Mouse (Mus musculus): ENCODE measurements around the gene Lca5l. TPM values are rescaled to one million over a fixed set of nuclear protein-coding genes. Genes with fewer than 3 reads are reported as not detected.

Gene Lca5l
- 1.3 TPM in 2 replicates for polyA plus RNA-seq (2016; fragmentation: Nextera tagmentation; extraction: Ambion mirVana)

DNA sequence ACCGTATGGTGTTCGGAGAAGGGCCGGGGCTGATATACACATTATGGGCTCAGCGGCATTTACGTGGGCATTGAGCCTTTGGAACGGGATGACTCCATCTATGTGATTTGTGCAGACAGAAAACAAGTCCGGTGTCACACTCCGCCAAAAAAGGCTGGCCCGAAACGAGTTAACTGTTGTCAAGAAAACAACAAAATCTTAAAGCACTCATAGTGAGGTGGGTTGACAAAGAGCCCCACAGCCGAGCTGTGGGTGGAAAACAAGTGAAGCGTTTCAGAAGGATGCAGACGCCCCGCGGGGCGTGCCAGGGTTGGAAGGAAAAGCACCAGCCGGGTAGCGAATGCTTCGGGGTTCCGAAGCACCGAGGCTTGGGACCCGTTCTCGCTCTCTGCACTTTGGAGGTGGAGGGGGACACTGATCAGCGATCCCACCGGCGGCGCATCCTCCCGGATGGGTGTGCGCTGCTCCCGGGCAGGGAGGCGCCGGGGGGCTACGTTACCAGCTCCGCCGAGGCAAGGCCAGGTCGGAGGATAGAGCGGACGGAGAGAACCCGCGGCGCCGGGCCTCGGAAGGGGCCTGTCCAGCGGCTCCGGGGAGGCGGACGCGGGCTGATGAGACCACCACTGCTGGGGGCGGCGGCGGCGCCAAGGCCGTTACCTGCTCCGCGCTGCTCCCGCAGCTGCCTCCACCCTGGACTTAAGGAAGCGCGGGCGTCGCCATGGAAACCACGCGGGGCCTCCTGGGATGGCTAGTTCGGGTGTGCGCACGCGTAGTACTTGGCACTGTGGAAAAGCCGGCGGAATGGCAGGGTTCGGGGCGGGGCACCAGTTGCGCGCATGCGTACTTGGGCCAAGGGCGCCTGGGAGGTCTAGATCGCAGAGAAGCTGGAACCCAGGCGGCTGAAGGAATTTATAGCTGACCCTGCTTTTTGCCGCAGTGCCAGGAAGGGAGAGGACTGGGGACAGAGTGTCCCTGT is at the start of gene Lca5l:
Gene Lca5l (minus strand): TSS at position 741 of the 976 bp plus-strand sequence.
- H3K36me3 ChIP-seq: no peaks in the 10 kb centered on the region
- H3K4me3 ChIP-seq: peak within 1 kb of the TSS; percentile 89
- peaks cover 11% of the 10 kb centered on the region; the same call in 1 of the 2 replicates for H3K27me3 ChIP-seq (ENCODE audit: insufficient read depth, poor library complexity, severe bottlenecking)
- peaks cover 10% of the 10 kb centered on the region; the same call in 1 of the 2 replicates for H3K4me1 ChIP-seq
- H3K9me3 ChIP-seq: no peaks in the 10 kb centered on the region
- WGBS: 1% methylated on average over 77 of the region's 77 CpGs
- DNase-seq (ENCODE audit: low spot score): peak; percentile 99
- H3K27ac ChIP-seq: peak within 1 kb of the TSS; percentile 82

DNA sequence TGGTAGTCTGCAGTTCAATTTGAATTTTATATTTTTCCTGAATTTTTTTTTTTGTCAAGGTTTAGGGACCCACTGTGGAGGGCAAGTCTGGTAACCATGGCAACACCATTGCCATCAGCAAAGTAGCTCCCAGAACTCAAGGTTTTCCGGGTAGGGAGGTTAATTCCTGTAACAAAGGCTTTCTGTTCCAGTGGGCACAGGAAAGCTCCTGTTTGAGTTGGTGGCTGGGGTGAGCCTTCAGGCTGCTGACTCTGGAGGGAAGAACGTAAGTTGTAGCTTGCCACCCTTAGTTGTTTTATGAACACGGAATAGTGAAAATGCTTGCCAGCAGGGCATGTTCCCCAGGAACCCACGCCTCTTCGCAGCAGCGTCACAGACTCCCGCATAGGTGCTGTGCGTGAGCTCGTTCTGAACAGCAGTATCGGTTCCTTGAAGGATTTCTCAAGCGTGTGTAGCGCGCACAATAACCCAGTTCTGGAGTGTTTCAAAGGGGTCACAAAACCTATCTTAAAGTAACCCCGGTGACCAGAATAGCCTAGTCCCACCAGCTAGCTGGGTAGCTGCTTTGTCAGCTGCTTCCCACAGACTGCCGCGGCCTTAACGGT is 43.4 kb upstream of the Lca5l start, which contains the start of gene B3galt5:
Gene B3galt5 (plus strand): TSS at position 436 of the 605 bp plus-strand sequence.
- H3K27ac ChIP-seq: no peak within 1 kb of the TSS
- no peaks in the 10 kb centered on the region for H3K9me3 ChIP-seq
- H3K36me3 ChIP-seq: no peaks in the 10 kb centered on the region
- H3K4me3 ChIP-seq: no peak within 1 kb of the TSS
- H3K27me3 ChIP-seq (ENCODE audit: insufficient read depth, poor library complexity, severe bottlenecking): no peaks in the 10 kb centered on the region
- WGBS: 78% methylated on average over 17 of the region's 17 CpGs
- peak; percentile 61 for DNase-seq (ENCODE audit: low spot score)
- H3K4me1 ChIP-seq: no peaks in the 10 kb centered on the region

DNA sequence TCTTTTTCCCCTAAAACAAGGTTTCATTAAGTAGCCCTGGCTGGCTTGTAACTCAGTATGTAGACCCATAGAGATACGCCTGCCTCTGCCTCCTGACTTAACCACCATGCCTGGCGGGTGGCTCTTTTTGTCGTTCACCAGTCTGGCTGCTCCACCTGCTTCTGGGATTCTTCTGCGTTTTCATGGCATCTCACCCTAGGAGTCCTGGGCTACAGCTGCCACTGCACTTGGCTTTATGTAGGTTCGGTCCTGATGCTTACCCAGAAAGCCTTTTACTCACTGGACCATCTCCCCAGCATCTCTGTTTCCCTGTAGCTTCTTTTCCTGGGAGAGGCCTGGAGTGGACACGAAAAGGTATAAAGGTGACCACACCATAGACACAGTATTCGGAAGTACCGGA is 41.9 kb upstream of the Lca5l start:
- no peaks in the 10 kb centered on the region for H3K4me1 ChIP-seq
- no peak overlapping the region for H3K4me3 ChIP-seq
- DNase-seq (ENCODE audit: low spot score): peak; percentile 60
- H3K36me3 ChIP-seq: no peaks in the 10 kb centered on the region
- H3K27me3 ChIP-seq (ENCODE audit: insufficient read depth, poor library complexity, severe bottlenecking): no peaks in the 10 kb centered on the region
- no peaks in the 10 kb centered on the region for H3K9me3 ChIP-seq
- WGBS: 81% methylated on average over 8 of the region's 8 CpGs
- H3K27ac ChIP-seq: no peak overlapping the region

DNA sequence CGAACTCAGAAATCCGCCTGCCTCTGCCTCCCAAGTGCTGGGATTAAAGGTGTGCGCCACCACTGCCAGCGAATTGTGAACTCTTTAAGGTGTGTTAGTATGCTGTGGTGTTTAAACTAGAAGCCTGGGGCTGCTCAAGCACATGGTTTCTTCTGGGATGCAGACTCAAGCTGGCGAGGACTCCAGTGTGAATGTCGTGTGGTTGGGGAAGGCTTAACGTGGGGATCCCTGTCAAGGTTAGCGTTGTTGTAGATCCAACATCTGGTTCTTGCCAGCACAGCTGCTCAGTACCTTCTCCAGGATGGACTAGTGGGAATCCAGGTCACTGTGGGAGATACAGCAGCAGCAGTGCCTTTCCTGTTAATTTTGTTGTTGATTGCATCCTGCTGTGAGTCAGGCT is 39.9 kb upstream of the Lca5l start:
- Histone ChIP-seq H3K27me3 (ENCODE audit: insufficient read depth, poor library complexity, severe bottlenecking) (no peaks in the 10 kb centered on the region), H3K27ac (no peak overlapping the region), H3K9me3 (no peaks in the 10 kb centered on the region), H3K36me3 (peaks cover 15% of the 10 kb centered on the region), H3K4me1 (no peaks in the 10 kb centered on the region; the same call in 1 of the 2 replicates), H3K4me3 (no peak overlapping the region)
- peak; percentile 63 for DNase-seq (ENCODE audit: low spot score)
- 83% methylated on average over 8 of the region's 8 CpGs for WGBS

DNA sequence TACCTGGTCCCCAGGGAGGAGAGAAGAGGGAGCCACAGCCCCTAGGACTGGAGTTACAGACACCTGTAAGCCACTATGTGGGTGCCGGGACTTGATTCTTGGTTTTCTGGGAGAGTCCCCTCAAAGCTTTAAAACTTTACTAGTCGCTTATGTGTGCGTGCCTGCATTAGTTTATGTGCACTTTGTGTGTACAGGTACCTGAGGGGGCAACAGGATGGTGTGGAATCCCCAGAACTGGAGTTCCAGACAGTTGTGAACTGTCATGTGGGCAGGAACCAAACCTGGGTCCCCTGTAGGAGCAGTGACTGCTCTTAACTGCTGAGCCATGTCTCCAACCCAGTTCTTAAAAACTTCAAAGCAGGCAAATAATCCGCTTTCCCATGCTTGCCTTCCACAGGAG is 39.2 kb upstream of the Lca5l start:
- WGBS: 86% methylated on average over 4 of the region's 4 CpGs
- Histone ChIP-seq H3K27me3 (ENCODE audit: insufficient read depth, poor library complexity, severe bottlenecking) (no peaks in the 10 kb centered on the region), H3K4me1 (no peaks in the 10 kb centered on the region; the same call in 1 of the 2 replicates), H3K27ac (no peak overlapping the region), H3K9me3 (no peaks in the 10 kb centered on the region), H3K36me3 (peaks cover 22% of the 10 kb centered on the region), H3K4me3 (no peak overlapping the region)
- peak; percentile 70 for DNase-seq (ENCODE audit: low spot score)

DNA sequence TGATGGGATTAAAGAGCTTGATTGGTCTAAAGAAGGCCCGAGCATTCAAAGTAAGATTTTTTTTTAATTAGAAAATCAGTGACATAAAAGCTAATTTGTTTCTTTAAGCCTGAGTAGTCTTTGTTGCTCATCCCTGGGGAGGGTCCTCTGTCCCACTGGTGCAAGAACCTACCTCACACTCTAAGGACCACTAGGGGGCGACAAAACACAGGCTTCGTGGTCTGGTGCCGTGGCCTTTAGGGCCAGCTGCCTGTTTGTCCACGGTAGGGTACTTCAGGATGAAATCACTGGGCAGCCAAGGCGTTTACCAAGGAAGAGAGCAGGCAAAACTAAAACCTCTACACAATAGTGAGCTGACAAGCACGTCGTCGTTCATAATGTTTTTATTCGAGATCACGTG is 38.3 kb upstream of the Lca5l start:
- no peaks in the 10 kb centered on the region; the same call in 1 of the 2 replicates for H3K4me1 ChIP-seq
- WGBS: 30% methylated on average over 11 of the region's 11 CpGs
- no peak overlapping the region for H3K27ac ChIP-seq
- peaks cover 30% of the 10 kb centered on the region for H3K36me3 ChIP-seq
- H3K9me3 ChIP-seq: no peaks in the 10 kb centered on the region
- DNase-seq (ENCODE audit: low spot score): peak; percentile 87
- no peak overlapping the region for H3K4me3 ChIP-seq
- H3K27me3 ChIP-seq (ENCODE audit: insufficient read depth, poor library complexity, severe bottlenecking): no peaks in the 10 kb centered on the region

DNA sequence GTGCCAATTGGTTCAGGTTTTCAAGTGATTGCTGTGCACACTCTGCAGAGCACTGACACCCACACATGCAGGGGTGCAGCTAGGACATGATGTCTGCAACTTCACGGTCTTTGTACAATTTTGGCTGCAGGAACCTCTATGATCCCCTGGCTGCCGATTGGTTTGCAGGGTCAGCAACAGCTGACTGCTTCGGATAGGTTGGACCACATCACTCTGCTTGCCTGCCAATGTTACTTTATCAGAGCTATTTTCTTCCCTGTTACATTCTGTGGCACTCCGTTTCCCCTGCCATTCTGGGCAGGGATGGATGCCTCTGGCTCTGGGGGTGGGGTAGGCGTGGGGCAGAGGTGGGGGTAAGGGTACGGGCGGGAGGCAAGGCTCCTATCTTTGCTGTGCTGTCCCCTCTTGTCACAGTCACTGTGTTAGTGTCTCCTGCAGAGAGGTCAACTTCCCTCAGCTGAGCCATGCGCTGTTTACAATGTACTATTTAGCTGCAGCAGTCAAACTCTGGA is 37.0 kb upstream of the Lca5l start:
- no peaks in the 10 kb centered on the region for H3K9me3 ChIP-seq
- peak; percentile 51 for DNase-seq (ENCODE audit: low spot score)
- H3K36me3 ChIP-seq: peaks cover 43% of the 10 kb centered on the region
- H3K4me3 ChIP-seq: no peak overlapping the region
- no peaks in the 10 kb centered on the region; the same call in 1 of the 2 replicates for H3K4me1 ChIP-seq
- H3K27ac ChIP-seq: no peak overlapping the region
- WGBS: 57% methylated on average over 8 of the region's 8 CpGs
- no peaks in the 10 kb centered on the region for H3K27me3 ChIP-seq (ENCODE audit: insufficient read depth, poor library complexity, severe bottlenecking)

DNA sequence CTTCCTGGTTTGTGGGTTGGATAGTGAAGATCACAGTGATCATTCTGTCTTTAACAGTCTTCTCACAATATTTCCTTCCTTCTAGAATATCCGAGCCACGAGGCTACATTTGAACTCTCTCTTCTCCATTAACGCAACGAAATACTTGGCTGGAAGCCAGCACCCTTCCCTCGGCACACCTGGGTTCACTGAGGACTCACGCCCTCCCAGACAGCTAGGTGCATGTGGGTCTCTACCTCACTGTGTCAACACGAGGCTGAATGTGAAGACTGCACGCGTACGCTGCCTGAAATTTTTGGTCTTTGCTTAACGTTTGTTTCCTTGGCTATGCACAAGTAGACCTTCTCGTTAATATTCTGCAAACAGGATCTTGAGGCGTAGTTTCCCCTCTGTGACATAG is 36.4 kb upstream of the Lca5l start:
- no peaks in the 10 kb centered on the region for H3K27me3 ChIP-seq (ENCODE audit: insufficient read depth, poor library complexity, severe bottlenecking)

DNA sequence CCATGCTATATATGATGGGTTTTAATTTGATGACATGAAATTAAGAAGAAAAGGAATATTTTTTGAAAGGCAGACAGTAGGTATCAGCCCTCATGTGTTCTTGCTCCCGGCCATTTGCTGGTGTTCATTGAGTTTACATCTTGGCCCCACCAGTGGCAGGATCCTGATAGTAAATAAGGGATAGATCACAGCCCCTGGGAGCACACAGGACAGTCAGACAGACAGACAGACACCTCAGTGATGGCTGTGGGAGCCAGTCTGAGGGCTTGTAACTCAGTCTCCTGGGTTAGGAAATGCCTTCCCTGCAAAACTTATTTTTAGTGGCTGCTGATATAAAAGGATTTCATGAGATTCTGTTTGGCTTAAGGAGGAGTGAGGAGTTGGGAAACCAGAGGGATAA is 30.4 kb upstream of the Lca5l start:
- Histone ChIP-seq H3K4me1 (0 out of 2 replicates have a peak, but pooled peaks cover 4% of the 10 kb centered on the region), H3K4me3 (no peak overlapping the region), H3K36me3 (peaks cover 77% of the 10 kb centered on the region), H3K27me3 (ENCODE audit: insufficient read depth, poor library complexity, severe bottlenecking) (no peaks in the 10 kb centered on the region), H3K9me3 (no peaks in the 10 kb centered on the region), H3K27ac (no peak overlapping the region)
- DNase-seq (ENCODE audit: low spot score): peak; percentile 54
- 79% methylated on average over 1 of the region's 1 CpGs for WGBS

More for the DNA sequence above, 36.4 kb upstream of the Lca5l start:
- Histone ChIP-seq H3K4me3 (no peak overlapping the region), H3K4me1 (no peaks in the 10 kb centered on the region; the same call in 1 of the 2 replicates), H3K36me3 (peaks cover 50% of the 10 kb centered on the region), H3K27ac (no peak overlapping the region), H3K9me3 (no peaks in the 10 kb centered on the region)
- DNase-seq (ENCODE audit: low spot score): no peak
- WGBS: 78% methylated on average over 13 of the region's 13 CpGs

DNA sequence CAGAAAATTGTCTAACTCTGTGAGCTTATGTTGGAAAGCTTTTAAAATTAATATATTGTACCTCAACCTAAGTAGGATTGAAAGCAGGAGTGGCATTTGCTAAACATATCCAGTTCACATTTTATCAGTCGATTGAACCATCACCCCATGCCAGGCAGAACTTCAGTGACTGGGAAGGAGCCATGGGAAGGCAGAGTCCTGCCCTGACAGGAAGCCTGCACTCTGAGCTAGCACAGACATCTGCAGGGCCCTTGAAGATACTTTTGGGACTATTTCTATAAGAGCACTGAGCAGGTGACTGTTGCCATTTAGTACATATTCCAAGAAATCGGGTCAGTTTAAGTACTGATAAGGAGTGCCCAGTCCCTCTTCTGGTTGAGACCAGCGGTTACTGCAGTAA is 29.9 kb upstream of the Lca5l start:
- Histone ChIP-seq H3K36me3 (peaks cover 72% of the 10 kb centered on the region), H3K27ac (no peak overlapping the region), H3K4me3 (no peak overlapping the region), H3K27me3 (ENCODE audit: insufficient read depth, poor library complexity, severe bottlenecking) (no peaks in the 10 kb centered on the region), H3K4me1 (0 out of 2 replicates have a peak, but pooled peaks cover 4% of the 10 kb centered on the region), H3K9me3 (no peaks in the 10 kb centered on the region)
- 67% methylated on average over 3 of the region's 3 CpGs for WGBS
- DNase-seq (ENCODE audit: low spot score): peak; percentile 69

DNA sequence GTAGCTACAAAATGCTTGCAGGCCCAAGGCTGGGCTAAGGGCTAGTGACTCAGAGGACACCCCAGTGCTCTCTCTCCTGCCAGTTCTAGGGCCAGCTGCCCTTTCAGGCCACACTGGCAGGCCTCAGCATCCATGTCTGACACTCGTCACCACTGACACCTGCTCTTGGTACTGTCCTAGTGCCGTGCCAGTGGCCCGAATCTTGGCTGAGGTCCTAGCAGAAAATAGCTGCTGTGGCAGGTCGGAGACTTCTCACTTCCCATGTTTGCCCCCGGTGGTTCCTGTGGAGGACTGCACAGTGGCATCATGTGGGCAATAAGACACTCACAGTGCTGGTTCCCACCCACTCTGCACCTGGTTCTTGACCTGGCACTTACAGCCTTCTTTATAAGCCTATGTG is 29.4 kb upstream of the Lca5l start:
- DNase-seq (ENCODE audit: low spot score): peak; percentile 72
- H3K27ac ChIP-seq: no peak overlapping the region
- H3K4me3 ChIP-seq: no peak overlapping the region
- 0 out of 2 replicates have a peak, but pooled peaks cover 4% of the 10 kb centered on the region for H3K4me1 ChIP-seq
- no peaks in the 10 kb centered on the region for H3K9me3 ChIP-seq
- WGBS: 62% methylated on average over 5 of the region's 5 CpGs
- H3K27me3 ChIP-seq (ENCODE audit: insufficient read depth, poor library complexity, severe bottlenecking): no peaks in the 10 kb centered on the region
- peaks cover 71% of the 10 kb centered on the region for H3K36me3 ChIP-seq

DNA sequence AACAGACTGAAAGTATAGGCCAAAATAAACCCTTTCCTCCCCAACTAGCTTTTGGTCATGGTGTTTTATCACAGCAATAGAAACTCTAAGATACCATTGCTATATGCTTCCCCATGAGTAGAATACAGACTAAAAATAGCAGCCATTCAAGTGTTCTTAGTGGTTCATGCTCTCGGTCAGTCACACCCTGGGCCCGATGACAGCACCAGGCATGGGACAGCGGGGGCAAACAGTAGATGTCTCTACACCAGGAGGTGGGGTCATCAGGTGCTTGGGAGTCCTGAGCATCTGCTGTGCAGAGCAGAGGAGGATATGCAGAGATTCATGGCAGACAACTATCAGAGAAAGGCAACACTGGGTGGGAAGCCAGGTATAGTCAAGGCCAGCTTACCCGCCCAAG is 21.0 kb upstream of the Lca5l start:
- H3K9me3 ChIP-seq: no peaks in the 10 kb centered on the region
- H3K36me3 ChIP-seq: peaks cover 55% of the 10 kb centered on the region
- peak overlapping the region; percentile 78 for H3K27ac ChIP-seq
- no peaks in the 10 kb centered on the region for H3K27me3 ChIP-seq (ENCODE audit: insufficient read depth, poor library complexity, severe bottlenecking)
- H3K4me3 ChIP-seq: no peak overlapping the region
- peak; percentile 91 for DNase-seq (ENCODE audit: low spot score)
- H3K4me1 ChIP-seq: peaks cover 34% of the 10 kb centered on the region; the same call in 1 of the 2 replicates
- WGBS: 50% methylated on average over 4 of the region's 4 CpGs

All from heart, embryonic 10.5 days (tissue).